Mouse (Mus musculus) thymus, postnatal 4 days (tissue): ENCODE measurements at regions not wholly inside any gene's neighbourhood (a gene's known extent, or its start where the extent isn't known, plus 50 kb on each side); places are given as distances from the start of the nearest gene placed in this dataset.

ENCODE experiments used
- DNase-seq: peaks from one replicate; pipeline ENCODE4 v3.0.0; 2021

DNA sequence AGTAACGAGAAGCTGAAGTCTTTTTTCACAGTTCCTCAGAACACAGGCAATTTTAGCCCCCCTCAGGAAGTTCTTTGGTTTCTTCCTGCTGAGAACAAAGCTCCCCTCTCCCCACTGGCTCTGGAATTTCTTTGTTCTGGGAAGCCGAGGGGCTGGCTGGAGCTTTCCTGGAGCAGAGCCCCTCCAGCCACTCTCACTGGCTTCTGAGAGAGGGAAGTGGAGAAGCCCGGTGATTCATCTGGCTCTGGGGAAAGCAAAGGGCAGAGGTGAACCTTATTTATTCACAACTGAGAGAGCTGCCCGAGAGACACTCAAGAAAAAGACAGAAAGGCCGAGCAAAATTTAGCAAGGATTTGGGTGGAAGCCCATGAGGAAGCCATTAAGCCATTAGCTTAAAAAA lies 63.9 kb downstream of the Ddx3x start:
- peak; percentile 20 for DNase-seq

DNA sequence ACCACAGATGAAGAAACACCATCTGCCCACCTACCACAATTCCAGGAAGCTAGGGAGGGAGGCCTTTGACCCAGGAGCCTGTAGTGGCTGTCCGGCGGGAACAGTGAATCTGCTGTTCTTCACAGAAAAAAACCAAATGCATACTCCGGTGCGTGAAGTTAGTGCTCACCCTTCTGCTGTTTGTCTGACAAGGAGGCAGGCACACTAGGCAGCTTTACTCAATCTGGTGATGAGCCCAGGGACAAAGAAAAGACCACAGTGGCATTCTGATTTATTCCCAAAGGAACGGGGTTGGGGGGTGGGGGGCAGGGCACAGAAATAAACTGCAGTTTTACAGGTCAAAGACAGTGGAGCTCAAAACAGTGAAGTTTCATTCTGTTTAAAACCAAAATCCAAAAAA lies 64.4 kb downstream of the Ddx3x start:
- DNase-seq: peak; percentile 16

DNA sequence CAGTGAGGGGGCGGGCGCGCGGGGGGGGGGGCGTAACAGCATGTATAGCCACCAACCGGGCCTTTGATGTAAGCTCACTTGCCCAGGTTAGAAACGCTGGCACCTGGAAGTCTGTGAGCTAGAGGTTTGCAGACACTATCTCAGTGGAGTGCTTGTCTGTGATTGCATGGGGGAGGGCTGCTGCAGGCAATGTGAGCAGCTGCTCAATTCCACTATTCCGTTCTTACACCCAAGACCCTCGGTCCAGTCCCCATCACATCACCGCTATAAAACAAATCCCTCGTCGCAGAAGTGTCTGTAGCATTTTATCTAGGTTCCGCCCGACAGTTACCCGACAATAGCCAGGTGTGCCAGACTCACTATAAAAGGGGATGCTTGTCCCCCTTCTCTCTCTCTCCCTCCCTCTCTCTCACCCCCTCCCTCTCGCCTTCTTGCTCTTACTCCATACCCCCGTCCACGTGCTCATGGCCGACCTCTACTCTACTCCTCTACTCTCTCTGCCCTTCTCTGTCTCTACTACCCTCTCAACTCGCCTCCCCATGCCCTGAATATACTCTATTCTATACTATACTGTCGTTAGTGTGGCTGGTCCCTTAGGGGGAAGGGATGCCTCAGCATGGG lies 65.4 kb downstream of the Ddx3x start:
- DNase-seq: peak; percentile 36

DNA sequence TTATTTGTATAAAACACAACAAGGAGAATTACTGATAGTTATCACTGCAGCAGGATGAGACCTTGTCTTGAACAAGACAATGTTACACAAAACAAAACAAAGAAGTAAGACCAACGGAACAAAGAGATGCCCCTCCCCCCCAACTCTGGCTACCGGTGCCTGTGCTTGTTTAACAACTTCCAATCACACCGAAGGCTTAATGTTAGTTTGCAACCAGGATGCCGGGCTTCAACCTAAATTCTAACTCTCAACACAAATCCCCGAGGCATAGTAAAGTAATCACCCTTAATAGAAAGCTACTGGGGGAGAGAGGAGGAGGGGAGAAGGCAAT lies 65.9 kb downstream of the Ddx3x start:
- DNase-seq: peak; percentile 69

DNA sequence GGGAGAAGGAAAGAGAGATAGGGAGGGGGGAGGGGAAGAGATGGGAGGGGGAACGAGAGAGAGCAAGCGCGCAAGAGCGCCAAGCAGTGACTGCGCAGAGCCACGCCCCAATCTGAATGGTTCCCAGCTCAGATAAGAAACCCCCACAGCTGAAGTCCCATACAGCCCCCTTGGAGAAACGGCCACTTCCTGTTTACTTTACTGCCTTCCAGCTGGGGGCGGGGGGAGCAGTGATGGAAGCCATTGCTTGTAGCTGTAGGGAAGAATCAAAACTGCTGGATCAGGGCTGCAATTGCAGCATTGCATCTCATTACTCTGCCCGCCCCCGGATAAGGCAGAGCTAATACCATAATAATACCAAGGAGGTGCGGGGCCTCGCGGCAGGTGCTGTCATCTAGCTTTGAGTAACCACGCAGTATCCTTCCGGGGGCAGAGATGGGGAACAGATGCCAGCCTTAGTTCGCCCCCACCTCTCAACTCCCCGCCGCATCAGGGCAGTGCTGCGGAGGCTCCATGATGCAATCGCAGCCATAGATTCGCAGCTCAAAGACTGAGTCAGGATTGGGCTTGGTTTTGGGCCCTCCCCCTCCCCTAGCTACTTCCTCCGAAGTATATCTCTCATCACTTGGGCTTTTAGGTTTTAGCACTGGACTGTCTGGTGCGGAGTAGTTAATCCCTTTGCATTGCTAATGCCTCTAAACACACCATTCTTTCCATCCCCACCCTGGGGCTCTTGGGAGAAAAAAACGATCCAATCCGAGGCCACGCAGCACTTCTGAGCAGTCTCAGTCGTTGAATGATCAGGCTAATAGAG lies 66.5 kb downstream of the Ddx3x start:
- peak; percentile 81 for DNase-seq

DNA sequence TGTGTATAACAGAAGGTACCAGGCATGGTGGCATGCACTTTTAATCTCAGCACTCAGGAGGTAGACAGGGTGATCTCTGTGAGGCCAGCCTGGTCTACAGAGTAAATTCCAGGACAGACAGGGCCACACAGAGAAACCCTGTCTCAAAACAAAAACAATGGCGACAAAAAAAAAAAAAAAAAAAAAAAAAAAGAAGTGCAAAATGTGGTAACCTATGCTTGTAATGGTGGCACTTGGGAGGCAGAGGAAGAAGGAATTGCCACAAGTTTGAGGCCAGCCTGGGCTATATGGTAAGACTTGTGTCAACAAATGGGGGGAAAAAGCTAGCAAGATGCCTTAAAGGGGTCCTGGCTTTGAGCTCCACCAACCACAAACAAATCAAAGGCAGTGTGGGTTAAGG lies 67.6 kb downstream of the Ddx3x start:
- no peak for DNase-seq

DNA sequence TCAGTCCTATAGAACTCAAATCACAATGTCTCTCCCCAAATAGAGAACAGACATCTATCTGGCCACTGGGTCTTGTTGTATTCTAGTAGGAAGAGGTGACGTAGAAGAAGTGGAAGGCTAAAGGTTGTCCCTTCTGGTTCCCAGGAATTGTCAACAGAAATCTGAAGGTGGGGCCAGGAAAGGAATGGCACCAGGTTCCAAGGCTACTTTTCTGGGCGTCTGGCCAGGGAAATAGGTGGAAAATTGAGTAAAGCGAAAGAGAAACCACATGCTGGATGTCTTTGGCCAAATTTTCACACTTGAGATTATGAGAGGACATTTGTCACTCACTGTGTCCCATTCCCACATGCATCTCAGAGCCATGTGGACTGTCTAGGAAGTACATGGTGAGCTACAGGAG lies 69.7 kb downstream of the Ddx3x start:
- no peak for DNase-seq

DNA sequence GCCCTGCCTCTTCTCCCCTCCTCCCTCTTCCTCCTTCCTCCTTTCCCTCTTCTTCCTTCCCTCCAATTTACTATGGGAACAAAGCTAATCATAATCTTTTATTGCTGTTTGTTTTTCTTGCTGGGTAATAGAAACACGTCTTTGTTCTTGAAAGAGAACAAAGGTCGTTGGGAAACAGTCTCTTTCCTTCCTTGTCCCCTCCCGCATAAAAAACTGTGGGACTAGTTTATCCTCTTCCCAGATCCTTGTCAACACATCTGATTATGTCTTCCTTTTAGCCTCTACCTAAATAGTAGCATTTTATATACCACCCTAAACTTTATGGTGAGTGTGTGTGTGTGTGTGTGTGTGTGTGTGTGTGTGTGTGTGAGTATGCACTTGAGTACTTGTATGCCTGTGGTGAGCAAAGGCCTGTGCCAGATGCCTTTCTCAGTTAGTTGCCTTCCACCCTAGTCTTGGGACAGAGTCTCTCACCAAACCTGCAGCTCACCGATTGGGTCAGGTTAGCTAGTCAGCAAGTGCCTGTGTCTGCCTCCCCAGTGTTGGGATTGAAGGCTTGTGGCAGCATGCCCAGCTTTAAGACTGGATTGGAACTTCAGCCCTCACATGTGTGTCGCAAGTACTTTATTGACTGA lies 76.5 kb downstream of the Ddx3x start:
- DNase-seq: no peak

DNA sequence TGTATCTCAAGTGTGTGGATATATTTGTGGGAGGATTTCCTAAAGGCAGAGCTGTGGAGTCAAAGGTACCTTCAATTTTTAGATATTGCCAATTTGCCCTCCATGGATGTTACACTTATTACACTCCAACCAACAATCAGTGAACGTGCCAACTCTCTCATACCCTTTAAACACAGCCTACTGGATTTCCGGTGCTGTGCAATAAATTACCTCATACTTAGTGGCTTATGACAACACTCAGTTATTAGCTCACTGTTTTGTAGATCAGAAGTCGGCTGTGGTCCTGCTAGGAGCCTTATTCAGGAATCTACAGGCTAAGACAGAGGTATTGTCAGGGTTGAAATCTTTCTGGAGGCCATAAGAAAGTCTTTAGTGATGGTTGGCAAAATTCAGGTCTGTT lies 77.2 kb downstream of the Ddx3x start:
- no peak for DNase-seq

DNA sequence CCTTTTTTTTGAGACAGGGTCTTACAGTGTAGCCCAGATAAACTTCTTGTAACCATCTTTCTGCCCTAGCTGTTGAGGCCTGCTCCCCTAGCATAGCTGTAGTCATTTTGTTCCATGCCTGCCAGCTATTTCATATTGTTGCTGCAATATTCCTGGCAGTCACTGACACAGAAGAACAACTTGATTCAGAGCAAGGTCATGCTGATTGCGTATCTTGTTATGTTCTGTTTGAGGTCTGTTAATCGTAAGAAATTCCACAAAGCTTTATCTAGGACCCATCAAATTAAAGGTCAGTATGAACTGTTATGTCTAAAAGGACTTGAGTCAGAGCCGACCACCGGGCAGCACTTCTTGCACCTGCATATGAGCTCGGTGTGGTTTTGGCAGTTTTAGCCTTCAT lies 79.7 kb downstream of the Ddx3x start:
- no peak for DNase-seq

DNA sequence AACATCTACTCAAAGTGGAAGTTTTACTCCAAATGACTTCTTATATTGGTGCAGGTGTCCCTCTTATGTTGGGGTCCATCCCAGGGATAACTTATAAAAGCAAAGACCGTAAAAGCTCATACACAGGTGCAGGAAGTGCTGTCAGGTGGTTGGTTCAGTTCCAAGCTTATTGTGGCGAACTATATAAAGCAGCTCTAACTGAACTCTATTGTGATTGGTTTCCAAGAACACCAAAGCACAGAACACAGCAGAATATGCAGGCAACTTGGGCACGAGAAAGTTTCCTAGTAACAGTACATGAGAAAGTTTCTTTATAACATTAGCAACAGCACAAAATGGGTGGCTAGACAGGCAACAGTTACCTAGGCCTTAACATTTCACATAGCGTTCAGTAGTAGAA lies 89.5 kb downstream of the Ddx3x start:
- DNase-seq: no peak

DNA sequence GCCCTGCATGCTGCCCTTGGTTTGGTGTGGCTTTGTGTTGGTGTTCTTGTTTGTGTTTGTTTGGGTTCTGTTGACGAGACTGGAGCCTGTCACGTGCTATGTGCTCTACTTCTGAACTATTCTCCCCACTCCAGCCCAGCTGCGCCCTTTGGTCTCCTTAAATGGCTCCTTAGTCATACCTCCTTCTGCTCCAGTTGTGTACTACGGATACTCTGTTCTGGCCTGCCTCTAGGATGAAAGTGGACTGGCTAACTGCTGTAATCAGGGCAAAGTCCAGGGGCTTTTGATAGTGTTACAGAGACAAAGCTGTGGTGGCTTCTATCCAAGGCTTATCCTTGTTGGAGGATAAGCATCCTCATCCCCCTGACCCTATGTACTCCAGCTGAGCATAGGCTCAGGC lies 92.0 kb downstream of the Ddx3x start:
- DNase-seq: no peak

DNA sequence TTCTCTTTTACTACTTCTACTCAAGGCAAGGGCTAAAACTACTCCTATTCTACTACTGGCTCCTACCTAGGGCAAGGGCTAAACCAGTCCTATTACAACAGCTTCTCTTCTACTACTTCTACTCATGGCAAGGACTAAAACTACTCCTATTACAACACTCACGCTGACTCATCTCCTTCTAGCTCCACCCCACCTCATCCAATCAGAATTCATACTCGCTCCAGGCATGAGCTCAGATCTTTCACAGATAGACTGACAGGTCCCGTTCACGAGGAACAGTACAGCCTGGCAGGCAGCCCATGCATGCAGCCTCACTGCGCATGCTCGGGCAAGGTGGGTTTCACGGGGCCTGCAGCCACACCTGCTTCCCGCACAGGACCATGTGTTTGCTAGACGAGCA lies 79.6 kb upstream of the Nyx start:
- no peak for DNase-seq

DNA sequence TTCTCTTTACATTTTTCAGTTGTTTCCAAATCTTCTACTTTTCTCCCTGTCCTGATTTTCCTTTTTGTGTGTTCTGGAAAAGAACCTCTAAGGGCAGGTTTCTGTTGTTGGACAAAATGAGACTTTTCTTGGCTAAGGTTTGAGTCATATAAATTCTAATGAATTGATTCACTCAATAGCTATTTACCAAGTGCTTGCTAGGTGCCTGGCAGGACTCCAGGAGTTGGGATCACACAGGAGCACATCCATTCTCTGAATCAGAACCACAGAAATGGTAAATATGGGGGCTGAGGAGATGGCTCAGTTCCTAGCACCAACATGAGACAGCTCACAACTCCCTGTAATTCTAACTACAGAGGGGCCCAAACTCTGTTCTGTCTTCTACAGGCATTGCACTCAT lies 67.4 kb upstream of the Nyx start:
- DNase-seq: no peak

DNA sequence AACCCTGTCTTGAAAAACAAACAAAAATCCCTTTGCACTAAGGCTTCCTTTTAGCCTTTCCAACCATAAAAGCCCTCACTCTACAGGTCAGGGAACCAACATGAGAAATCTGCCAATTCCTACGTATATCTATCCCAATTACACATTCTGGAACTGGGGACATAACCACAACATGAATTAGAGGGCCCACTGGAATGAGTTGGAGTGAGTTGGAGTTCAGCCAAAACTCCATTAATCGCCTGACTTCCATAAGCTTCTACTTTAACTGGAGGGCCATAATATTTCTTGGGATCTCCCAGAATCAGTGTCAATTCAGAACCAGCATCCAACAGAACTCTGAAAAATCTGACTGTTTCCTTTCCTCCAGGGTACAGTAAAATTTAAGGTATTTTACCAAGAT lies 53.2 kb upstream of the Nyx start:
- DNase-seq: no peak

DNA sequence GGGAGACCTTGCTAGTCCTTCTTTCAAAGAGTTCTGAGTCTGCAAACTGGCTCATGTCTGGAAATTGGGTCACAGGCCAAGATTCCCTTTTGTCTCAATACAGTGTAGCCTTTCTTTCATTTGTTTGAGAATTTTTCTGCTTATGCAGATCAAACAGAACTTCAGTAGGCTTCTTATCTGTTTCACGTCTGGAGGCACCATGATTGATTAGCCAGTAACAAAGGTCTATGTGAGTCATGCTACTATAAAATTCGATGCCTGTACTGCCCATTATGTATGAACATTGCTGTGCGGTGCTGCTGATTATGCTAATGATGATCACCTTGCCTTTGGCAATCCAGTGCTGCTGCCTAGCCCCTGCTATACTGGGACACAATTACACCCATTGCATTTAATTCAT lies 52.8 kb upstream of the Nyx start:
- no peak for DNase-seq
